In genomic region chr7:40214395-40214794, GRCm38 (mm10) we compare ENCODE assay signal across 21 mouse cellular contexts.
"Had no signal": no experiment of that assay in that cellular context is flagged by ENCODE, and none has a peak within 500 bp of the region (broad histone marks: within the 10 kb centered on the region; RNA-seq: fewer than 3 reads in every experiment).

No protein-coding gene starts in this region.

- H3K36me3 ChIP-seq: intestine, embryonic 15.5 days; limb, embryonic 12.5 days; liver, embryonic 13.5 days; midbrain, embryonic 12.5 days; midbrain, embryonic 15.5 days had no signal

- ATAC-seq: hindbrain, embryonic 16.5 days; intestine, embryonic 15.5 days; midbrain, embryonic 15.5 days had no signal

- H3K9me3 ChIP-seq: intestine, embryonic 15.5 days; limb, embryonic 12.5 days; liver, embryonic 13.5 days; midbrain, embryonic 12.5 days; midbrain, embryonic 15.5 days had no signal

- DNase-seq: kidney, adult 11 months; kidney, postnatal 25 days; layer of hippocampus, postnatal 36 days; liver, embryonic 13.5 days; lung, adult 2 months; lung, postnatal 14 days; lung, postnatal 4 days; right cerebral cortex, adult 18-20 months; right cerebral cortex, postnatal 14 days; right cerebral cortex, postnatal 4 days; thymus, adult 2 months; thymus, postnatal 14 days; thymus, postnatal 4 days had no signal

- H3K4me3 ChIP-seq: intestine, embryonic 15.5 days; left cerebral cortex, adult 2 months; limb, embryonic 12.5 days; liver, embryonic 13.5 days; midbrain, embryonic 12.5 days; midbrain, embryonic 15.5 days had no signal

- H3K4me1 ChIP-seq: intestine, embryonic 15.5 days; limb, embryonic 12.5 days; liver, embryonic 13.5 days; midbrain, embryonic 12.5 days; midbrain, embryonic 15.5 days had no signal

- H3K9ac ChIP-seq: intestine, embryonic 15.5 days; limb, embryonic 12.5 days; liver, embryonic 13.5 days; midbrain, embryonic 12.5 days; midbrain, embryonic 15.5 days had no signal

- H3K4me2 ChIP-seq: intestine, embryonic 15.5 days; limb, embryonic 12.5 days; liver, embryonic 13.5 days; midbrain, embryonic 12.5 days; midbrain, embryonic 15.5 days had no signal

- H3K27ac ChIP-seq: intestine, embryonic 15.5 days; kidney, postnatal 0 days; left cerebral cortex, adult 2 months; limb, embryonic 12.5 days; liver, embryonic 13.5 days; midbrain, embryonic 12.5 days; midbrain, embryonic 15.5 days; stomach, postnatal 0 days had no signal

- H3K27me3 ChIP-seq: intestine, embryonic 15.5 days; limb, embryonic 12.5 days; liver, embryonic 13.5 days; midbrain, embryonic 12.5 days; midbrain, embryonic 15.5 days had no signal
